ENCODE assay signal across 9 mouse cellular contexts in genomic region chr11:29885160-29885559, GRCm38 (mm10). TPM values are rescaled to one million over a fixed set of nuclear protein-coding genes. Genes with fewer than 3 reads are reported as not detected.
DNase-seq lines count a peak whose midpoint lies in the region; ATAC-seq and TF ChIP-seq lines count a peak whose summit lies in the region.
"Had no signal": no experiment of that assay in that cellular context is flagged by ENCODE, and none has a peak within 500 bp of the region (broad histone marks: within the 10 kb centered on the region; RNA-seq: fewer than 3 reads in every experiment).

No protein-coding gene starts in this region.

- no peak overlapping the region for H3K4me2 ChIP-seq in heart, embryonic 11.5 days
- no peak overlapping the region for H3K4me2 ChIP-seq in forebrain, postnatal 0 days (ENCODE audit: low read depth)
- no peak overlapping the region for H3K4me2 ChIP-seq in hindbrain, postnatal 0 days (ENCODE audit: low read depth, low read length)

- no peaks in the 10 kb centered on the region for H3K9me3 ChIP-seq in heart, embryonic 11.5 days (replicated peaks; ENCODE audit: control insufficient read depth, low read length)
- no peaks in the 10 kb centered on the region for H3K9me3 ChIP-seq in forebrain, postnatal 0 days (ENCODE audit: low read length)
- no peaks in the 10 kb centered on the region for H3K9me3 ChIP-seq in hindbrain, postnatal 0 days (ENCODE audit: low read length)

- peak; percentile 85 for TF ChIP-seq CTCF in forebrain, postnatal 0 days (IDR thresholded peaks at IDR 0.05; ENCODE audit: low read depth)
- peak; percentile 83 for TF ChIP-seq CTCF in hindbrain, postnatal 0 days (IDR thresholded peaks at IDR 0.05; ENCODE audit: low read depth)

- peak; percentile 54 to 79 for DNase-seq in heart, adult 18-20 months
- peak; percentile 60 to 66 for DNase-seq in cerebellum, adult 18-20 months
- DNase-seq in forebrain, postnatal 0 days = peak; percentile 86
- DNase-seq in hindbrain, postnatal 0 days (ENCODE audit: low spot score) = peak; percentile 85
- DNase-seq in left cerebral cortex, adult 18-20 months (ENCODE audit: low spot score in 2 of 2) = peak; percentile 75 to 76
- peak; percentile 63 for DNase-seq in right cerebral cortex, postnatal 4 days

- H3K9ac ChIP-seq in heart, embryonic 11.5 days (ENCODE audit: low read depth, low read length) = no peak overlapping the region
- H3K9ac ChIP-seq in forebrain, postnatal 0 days = no peak overlapping the region
- H3K9ac ChIP-seq in hindbrain, postnatal 0 days (replicated peaks; ENCODE audit: low read length) = no peak overlapping the region

- no peak overlapping the region for H3K27ac ChIP-seq in heart, embryonic 11.5 days (ENCODE audit: low read depth, low read length)
- no peak overlapping the region for H3K27ac ChIP-seq in forebrain, postnatal 0 days (ENCODE audit: low read depth, low read length)
- H3K27ac ChIP-seq in hindbrain, postnatal 0 days = no peak overlapping the region
- H3K27ac ChIP-seq: macrophage had no signal

- no peaks in the 10 kb centered on the region for H3K36me3 ChIP-seq in heart, embryonic 11.5 days (ENCODE audit: control insufficient read depth, insufficient read depth, low read length)
- no peaks in the 10 kb centered on the region for H3K36me3 ChIP-seq in forebrain, postnatal 0 days (ENCODE audit: insufficient read depth)
- no peaks in the 10 kb centered on the region for H3K36me3 ChIP-seq in hindbrain, postnatal 0 days (ENCODE audit: insufficient read depth, low read length)

- H3K4me3 ChIP-seq in heart, embryonic 11.5 days (ENCODE audit: low read depth, low read length) = no peak overlapping the region
- H3K4me3 ChIP-seq in forebrain, postnatal 0 days (ENCODE audit: low read depth, low read length) = no peak overlapping the region
- no peak overlapping the region for H3K4me3 ChIP-seq in hindbrain, postnatal 0 days (ENCODE audit: low read length)

- no peak for ATAC-seq in heart, embryonic 11.5 days (replicated peaks; ENCODE audit: insufficient number of reproducible peaks, low FRiP score, low TSS enrichment)
- ATAC-seq in forebrain, postnatal 0 days = peak; percentile 92
- ATAC-seq in hindbrain, postnatal 0 days = peak; percentile 72
- peak; percentile 100 for ATAC-seq in megakaryocyte progenitor cell, adult 5-6 weeks (replicated peaks; ENCODE audit: poor library complexity)

- WGBS in heart, embryonic 11.5 days (ENCODE audit: insufficient replicate concordance) = 0% methylated on average over 1 of the region's 1 CpGs
- WGBS in forebrain, postnatal 0 days = 0% methylated on average over 1 of the region's 1 CpGs
- WGBS in hindbrain, postnatal 0 days = 5% methylated on average over 1 of the region's 1 CpGs

- H3K4me1 ChIP-seq in heart, embryonic 11.5 days (ENCODE audit: control insufficient read depth, insufficient read depth, low read length) = no peaks in the 10 kb centered on the region
- H3K4me1 ChIP-seq in forebrain, postnatal 0 days (ENCODE audit: insufficient read depth) = no peaks in the 10 kb centered on the region
- no peaks in the 10 kb centered on the region for H3K4me1 ChIP-seq in hindbrain, postnatal 0 days (ENCODE audit: insufficient read depth, low read length)

- H3K27me3 ChIP-seq in heart, embryonic 11.5 days (ENCODE audit: control insufficient read depth, insufficient read depth, low read length) = no peaks in the 10 kb centered on the region
- no peaks in the 10 kb centered on the region for H3K27me3 ChIP-seq in forebrain, postnatal 0 days (ENCODE audit: insufficient read depth, low read length)
- no peaks in the 10 kb centered on the region for H3K27me3 ChIP-seq in hindbrain, postnatal 0 days (ENCODE audit: insufficient read depth, low read length)

RNA-seq across cellular contexts. Expression of gene 4931440F15Rik, which starts 59.7 kb away (rescaled TPM):
- total RNA-seq in heart, adult 18-20 months (2021) = 1 to 10 TPM; 1.5 to 1.9 TPM
- polyA plus RNA-seq in heart, embryonic 11.5 days (2014; fragmentation: Nextera tagmentation; extraction: Ambion mirVana) = 0.15 and 0.21 TPM in 2 replicates
- total RNA-seq in forebrain, postnatal 0 days (2014; rRNA removed) = 0.52 and 0.54 TPM in 2 replicates
- polyA plus RNA-seq in forebrain, postnatal 0 days (2015; fragmentation: Nextera tagmentation; extraction: Ambion mirVana) = 0.24 and 0.29 TPM in 2 replicates
- total RNA-seq in hindbrain, postnatal 0 days (2014; rRNA removed) = 0.29 and 0.63 TPM in 2 replicates
- 0.33 and 0.38 TPM in 2 replicates for polyA plus RNA-seq in hindbrain, postnatal 0 days (2015; fragmentation: Nextera tagmentation; extraction: Ambion mirVana)
- 1 to 10 TPM; 2.0 to 2.1 TPM for total RNA-seq in left cerebral cortex, adult 18-20 months (2021)
- not detected in 2 replicates for total RNA-seq in megakaryocyte progenitor cell, adult 5-6 weeks (2015)
- not detected in 2 replicates for total RNA-seq in megakaryocyte progenitor cell, adult 5-6 weeks (2017)
- polyA plus RNA-seq: macrophage had no signal
